Mouse (Mus musculus): ENCODE data around the gene Sycp2. TPM values are rescaled to one million over a fixed set of nuclear protein-coding genes. Genes with fewer than 3 reads are reported as not detected.

Sycp2 gene
- total RNA-seq (2023; ENCODE audit: inconsistent age), result not detected in 4 replicates

DNA sequence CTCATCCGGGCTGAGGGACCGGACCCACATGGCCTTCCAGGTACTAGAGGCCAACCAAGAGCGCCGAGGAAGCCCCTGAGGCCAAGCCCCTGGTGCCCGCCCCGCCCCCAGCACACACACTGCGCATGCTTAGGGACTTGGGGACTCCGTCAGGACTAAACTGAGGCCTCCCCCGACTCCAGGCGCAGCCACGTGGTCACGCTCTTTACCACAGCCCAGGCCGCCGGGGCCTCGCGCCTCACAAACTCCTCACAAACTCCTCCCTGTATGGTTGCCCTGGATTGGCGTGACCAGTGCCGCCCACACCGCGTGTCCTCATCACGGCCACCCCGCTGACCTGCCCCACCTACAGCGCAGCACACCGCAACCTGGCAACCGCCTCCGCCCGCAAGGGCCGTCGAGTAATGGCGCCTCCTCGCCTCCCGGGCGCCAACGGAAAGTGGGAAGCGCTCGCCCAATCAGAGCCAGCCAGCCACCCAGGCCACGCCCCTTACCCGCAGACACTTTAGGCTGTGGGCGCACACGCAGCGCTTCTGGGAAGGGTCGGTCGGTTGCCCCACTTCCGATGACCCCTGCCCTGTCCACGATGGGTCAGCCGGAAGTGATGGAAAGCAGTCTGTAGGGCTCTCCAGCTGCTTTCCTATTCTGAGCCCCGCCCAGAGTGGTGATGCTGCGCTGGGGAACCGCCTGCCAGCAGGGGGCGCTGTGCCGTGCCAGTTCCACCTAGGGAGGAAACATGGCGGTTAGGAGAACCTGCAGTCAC is at the start of gene Sycp2:
Sycp2 (minus strand) TSS at position 633 of the 763 bp plus-strand sequence.

DNA sequence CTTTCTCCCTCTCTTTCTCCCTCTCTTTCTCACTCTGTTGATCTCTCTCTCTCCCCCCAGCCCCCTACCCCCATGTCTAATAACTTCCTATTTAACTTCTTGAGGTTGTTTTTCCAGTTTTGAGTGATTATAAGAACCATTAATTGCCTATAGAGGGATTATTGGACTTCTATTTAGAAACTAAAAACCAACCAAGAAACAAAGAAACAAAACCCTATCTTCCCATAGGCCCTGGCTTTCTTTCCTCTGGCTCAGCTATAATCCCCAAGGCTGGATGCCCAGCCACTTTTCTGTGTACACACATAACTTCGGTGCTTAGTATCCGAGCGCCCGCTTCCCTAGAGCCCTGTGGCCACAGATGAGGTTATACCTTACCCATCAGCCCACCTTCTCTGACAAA is 22.7 kb upstream of the Sycp2 start, which contains the start of gene Cdh26:
Cdh26 (plus strand) TSS at position 301 of the 400 bp plus-strand sequence.

DNA sequence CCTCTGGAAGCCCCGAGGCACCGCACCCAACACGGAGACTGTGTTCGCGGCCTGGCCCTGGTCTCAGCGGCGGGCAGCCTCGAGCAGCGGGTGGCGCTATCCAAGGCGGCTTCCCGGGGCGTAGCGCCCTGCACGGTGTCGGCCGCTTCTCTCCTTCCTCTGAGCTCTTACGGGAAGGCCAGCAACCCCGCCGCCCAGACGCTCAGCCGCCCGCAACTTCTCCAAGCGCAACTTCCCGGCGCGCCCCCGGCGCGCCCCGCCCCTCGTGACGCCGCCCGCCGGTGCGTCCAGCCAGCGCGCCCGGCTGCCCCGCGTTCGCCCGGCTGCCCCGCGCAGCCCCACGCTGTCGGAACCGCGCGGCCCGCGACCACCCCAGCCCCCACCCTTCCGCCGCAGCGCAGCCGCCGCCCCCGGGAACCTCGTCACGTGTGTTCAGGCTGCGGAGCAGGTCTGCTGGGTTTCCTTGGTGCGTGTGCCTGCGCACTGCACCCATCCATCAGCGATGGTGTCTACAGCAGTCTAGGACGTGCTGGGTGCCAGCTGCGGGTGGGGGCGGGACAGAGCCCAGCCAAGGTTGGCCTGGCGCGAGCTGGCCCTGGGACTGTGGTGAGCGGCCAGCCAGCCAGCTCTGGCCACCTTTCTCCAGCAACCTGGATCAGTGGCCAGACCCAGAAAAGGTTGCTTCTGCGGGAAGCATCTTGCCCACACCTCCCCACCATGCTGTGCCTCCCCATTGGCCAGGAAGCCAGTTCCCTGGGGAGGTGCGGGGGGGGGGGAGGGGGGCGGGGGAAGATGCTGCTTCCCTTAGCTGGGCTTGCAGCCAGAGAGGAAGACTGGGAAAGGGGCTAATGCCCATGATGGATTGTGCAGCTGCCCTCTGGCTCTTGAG is 7.0 kb upstream of the Sycp2 start, which contains the start of the genes Ppp1r3d and Fam217b:
Ppp1r3d (minus strand) TSS at position 212 of the 889 bp plus-strand sequence.
Fam217b (plus strand) TSS at position 264 of the 889 bp plus-strand sequence.

Other genes with a start within 250 kb of the Sycp2 start
- gene Ppp1r3d, start 6.8 kb upstream of the Sycp2 start, total RNA-seq (2023; ENCODE audit: inconsistent age), result not detected in 4 replicates
- 0.15 TPM in 1 of 4 replicates, not detected in the others for gene Fam217b, start 6.8 kb upstream of the Sycp2 start, total RNA-seq (2023; ENCODE audit: inconsistent age)
- gene Cdh26, start 22.8 kb upstream of the Sycp2 start, total RNA-seq (2023; ENCODE audit: inconsistent age), result not detected in 4 replicates